Mouse (Mus musculus) liver, adult (tissue): ENCODE data around the gene Ccl2.

Experiments
- GATA4 ChIP-seq: IDR thresholded peaks from 2 replicates; pipeline ENCODE4 v1.6.1; 2014; ENCODE audit warnings: mild to moderate bottlenecking, low read length; ENCODE audit not compliant: insufficient replicate concordance

Gene Ccl2

DNA sequence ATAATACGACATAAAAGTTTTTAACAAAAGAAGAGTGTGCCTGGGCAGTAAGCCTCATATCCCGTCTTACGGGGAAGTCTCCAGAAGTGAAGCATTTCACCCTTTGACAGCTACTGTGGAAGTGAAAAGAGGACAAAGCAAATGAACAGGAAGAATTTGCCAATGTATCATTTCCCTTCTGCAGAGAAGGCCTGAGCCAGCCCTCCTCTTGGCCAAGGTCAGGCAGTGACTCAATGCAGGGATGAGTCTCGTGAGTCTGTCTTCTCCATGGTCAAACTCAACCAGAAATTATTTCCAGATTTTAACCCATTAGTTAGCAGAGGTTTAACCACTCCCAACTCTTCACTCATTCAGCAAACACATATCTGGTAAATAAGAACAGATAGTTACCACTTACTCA lies 11.6 kb upstream of the Ccl2 start:
- TF ChIP-seq GATA4 = no peak

DNA sequence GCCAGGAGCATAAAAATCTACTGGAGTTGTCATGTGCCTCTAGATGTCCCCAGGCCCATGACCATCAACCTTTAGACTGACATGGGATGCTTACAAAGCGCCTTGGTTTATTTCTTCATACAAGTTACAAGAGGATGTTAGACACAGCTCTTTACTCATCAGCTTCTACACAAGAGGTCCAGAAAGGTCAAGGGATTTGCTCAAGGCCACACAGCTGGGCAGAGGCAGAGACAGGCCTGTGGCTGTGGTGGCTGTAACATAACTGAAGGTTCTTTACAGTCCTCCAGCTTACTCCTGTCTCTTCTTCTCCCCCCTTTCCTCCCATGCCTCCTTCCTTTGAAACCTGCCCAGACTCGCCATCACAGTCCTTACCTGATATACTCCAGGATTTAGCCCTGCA lies 5.2 kb upstream of the Ccl2 start:
- TF ChIP-seq GATA4 = no peak

GRCm38 (mm10) chr11:82032136-82032535 lies 3.2 kb upstream of the Ccl2 start:
- TF ChIP-seq GATA4 = peak; percentile 75; the same call in 1 of the 2 replicates

GRCm38 (mm10) chr11:82032678-82033344 lies 2.6 kb upstream of the Ccl2 start:
- peak; percentile 14; the same call in 1 of the 2 replicates for TF ChIP-seq GATA4

GRCm38 (mm10) chr11:82034446-82034845 lies 925 bp upstream of the Ccl2 start:
- no peak for TF ChIP-seq GATA4

GRCm38 (mm10) chr11:82035857-82036256 lies 486 bp downstream of the Ccl2 start:
- TF ChIP-seq GATA4 = no peak

DNA sequence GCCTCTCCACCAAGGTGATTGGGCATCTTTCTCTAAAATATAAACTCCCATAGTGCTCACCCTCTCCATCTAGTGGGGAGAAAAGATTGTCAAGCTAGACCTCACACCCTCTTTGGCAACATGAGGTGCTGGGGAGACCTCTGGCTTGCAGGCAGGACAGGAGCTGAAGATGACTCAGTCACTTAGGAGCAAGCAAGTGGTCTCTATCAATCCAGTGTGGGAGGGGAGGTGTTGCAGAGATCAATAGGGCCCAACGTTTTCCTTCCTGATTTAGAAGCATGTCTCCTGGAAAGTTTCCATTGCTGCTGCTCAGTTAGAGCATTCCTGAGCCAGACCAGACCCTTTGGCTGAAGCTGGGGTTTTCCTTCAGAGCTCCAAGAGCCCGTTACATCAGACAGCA lies 3.2 kb downstream of the Ccl2 start, which contains the start of gene Gm17268:
Gene Gm17268 (minus strand): TSS at position 28 of the 400 bp plus-strand sequence.
- TF ChIP-seq GATA4 = no peak

DNA sequence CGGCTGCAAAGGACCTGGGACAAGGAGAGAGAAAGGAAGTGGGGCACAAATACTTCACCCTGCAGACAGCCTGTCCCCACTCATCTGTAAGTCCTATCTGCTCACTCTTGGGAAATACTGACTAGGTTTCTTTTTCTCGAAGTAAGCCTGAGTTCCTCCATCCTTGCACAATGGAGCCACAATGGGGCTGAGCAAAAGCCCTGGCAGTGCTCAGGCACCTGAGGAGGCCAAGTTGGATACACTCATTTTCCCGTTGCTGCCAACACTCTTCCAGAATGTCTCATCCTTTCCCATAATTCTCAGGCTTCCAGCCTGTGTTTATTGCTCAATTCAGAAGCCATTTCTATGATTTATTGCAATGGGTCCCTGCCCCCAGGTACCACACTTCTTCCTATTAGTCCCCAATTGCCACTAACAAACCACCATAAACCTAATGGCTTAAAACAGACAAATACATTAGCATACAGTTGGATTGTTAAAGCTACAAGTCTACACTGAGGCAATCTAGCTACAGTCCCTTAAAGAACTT lies 3.8 kb downstream of the Ccl2 start:
- no peak for TF ChIP-seq GATA4

GRCm38 (mm10) chr11:82041671-82042080 lies 6.3 kb downstream of the Ccl2 start:
- no peak for TF ChIP-seq GATA4

- TF ChIP-seq GATA4 = no peak
Measured at GRCm38 (mm10) chr11:82045471-82045870, 10.1 kb downstream of the Ccl2 start, which contains the start of gene Ccl7. Gene Ccl7 (plus strand): TSS chr11:82045712.

- no peak for TF ChIP-seq GATA4
Measured at GRCm38 (mm10) chr11:82047746-82048415, 12.5 kb downstream of the Ccl2 start.

DNA sequence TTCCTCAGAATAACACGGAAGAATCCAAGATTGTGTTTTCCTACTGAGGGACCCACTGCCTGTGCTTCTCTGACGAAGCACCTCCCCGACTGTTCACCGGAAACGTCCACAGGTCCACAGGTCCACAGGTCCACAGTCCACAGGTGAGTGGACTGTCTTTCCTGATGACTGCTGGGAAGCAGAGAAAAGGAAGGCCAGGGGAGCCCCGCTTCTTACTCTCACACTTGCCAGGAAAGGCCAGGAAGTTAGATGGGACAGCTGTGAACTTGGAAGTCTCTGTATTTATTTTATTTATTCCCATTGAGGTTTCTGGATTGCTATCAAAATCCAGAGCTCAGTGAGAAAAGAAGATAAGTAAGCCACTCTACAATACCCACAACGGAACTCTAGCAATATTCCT lies 18.5 kb downstream of the Ccl2 start:
- no peak for TF ChIP-seq GATA4

DNA sequence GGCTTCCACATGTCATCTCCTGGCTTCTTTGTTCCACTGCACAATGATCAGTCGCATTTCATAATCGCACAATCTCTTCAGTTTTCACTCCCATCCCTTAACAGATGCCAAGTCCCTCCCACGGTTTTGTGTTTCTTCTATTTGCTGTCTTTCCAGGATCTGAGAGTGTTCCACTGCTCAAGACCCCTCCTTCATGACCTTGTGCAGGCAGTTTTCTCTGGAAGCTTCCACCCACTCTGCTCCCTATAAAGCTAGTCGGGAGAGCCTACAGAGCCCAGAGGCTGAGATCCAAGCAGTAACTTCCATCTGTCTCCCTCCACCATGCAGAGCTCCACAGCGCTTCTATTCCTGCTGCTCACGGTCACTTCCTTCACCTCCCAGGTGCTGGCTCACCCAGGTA lies 22.3 kb downstream of the Ccl2 start, which contains the start of gene Ccl11:
Gene Ccl11 (plus strand): TSS at position 178 of the 400 bp plus-strand sequence.
- TF ChIP-seq GATA4 = no peak

DNA sequence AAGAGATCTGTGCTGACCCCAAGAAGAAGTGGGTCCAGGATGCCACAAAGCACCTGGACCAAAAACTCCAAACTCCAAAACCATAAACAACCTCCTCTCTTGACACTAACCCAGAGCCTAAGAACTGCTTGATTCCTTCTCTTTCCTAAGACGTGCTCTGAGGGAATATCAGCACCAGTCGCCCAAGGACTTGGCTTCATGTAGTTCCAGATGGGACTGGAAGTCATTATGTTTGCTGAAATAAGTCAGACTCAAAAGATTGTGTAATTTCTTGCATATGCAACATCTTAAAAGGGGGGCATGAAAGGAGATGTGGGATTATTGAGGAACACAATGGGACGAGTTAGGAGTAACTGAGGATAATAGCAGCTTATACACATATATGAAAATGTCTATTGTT lies 26.9 kb downstream of the Ccl2 start:
- no peak for TF ChIP-seq GATA4

GRCm38 (mm10) chr11:82063454-82063853 lies 28.1 kb downstream of the Ccl2 start:
- no peak for TF ChIP-seq GATA4

DNA sequence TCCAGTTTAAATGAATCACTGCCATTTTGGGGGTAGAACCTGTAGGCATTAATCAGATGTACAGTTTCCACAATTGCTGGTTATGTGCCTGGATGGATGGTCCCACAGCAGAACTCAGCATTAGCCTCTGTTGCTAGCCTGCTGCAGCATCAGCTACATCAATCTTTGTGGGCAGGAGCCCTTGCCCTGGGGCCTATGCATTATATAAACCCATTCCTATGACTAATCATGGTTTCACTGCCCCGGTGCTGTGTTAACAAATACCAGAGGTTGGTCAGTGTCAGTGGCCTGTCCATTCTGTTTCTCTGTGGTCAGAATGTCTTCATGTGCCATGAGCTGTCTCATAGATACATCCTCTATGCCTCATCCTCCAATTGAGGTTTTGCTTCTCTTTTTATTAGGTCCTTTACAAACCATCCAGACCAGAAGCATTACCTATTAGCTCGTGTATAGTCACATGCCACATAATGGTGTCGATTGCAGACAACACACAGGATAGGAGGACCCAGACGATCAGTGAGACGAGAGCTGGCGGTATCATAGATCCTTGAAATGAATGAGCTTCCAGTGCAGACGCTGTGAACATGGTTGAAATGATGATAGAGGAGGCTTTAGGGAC lies 31.7 kb downstream of the Ccl2 start:
- TF ChIP-seq GATA4 = no peak
